Mouse (Mus musculus) gastrocnemius, postnatal 4 days (tissue): ENCODE data around the gene Adgrd1. TPM values are rescaled to one million over a fixed set of nuclear protein-coding genes. Genes with fewer than 3 reads are reported as not detected.

Experiments used
- DNase-seq, 2 experiments: peaks; one replicate each; pipeline ENCODE4 v3.0.0; 2021 to 2022; ENCODE audit warnings: low spot score in 2 of 2, mixed read lengths in 2 of 2
- total RNA-seq, 2 experiments: library from RNA; stranded (reverse); gene quantifications; 2 replicates each; pipeline ENCODE4 v1.2.3; 2021

The Adgrd1 gene
- total RNA-seq, 2 experiments from 2014 or later, result 14.9 to 17.3 TPM

GRCm38 (mm10) chr5:129243120-129243519 is 146.6 kb downstream of the Adgrd1 start:
- DNase-seq, result no peak

DNA sequence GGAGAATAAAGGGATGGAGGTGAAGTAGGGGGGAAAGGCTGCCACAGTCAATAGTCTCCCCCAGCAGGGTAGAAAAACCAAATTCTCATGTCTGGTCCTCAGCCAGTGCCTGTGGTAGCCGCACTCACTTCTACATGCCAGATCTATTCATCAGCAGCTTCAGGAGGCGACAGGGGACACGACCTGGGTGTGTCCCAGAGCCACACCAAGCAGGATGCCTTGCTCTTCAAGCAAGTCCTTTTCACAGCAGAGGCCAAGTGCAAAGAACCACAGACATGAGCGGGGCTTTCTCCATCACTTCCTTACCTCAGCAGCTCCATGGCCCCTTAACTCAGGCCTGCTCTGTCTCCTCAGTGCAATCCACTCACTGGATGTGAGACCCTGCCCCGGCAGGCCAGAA is 147.8 kb downstream of the Adgrd1 start:
- no peak for DNase-seq

- DNase-seq, result no peak
Observed at GRCm38 (mm10) chr5:129249080-129249479, 152.5 kb downstream of the Adgrd1 start.

Other genes with a start within 250 kb of the Adgrd1 start
- gene Rimbp2, start 143.3 kb upstream of the Adgrd1 start, total RNA-seq, result under 1 TPM; 0.20 to 0.21 TPM
- 10 to 100 TPM; 24.5 to 29.0 TPM for gene Stx2, start 88.2 kb upstream of the Adgrd1 start, total RNA-seq
- 100 to 1,000 TPM; 105 to 111 TPM for gene Ran, start 76.7 kb upstream of the Adgrd1 start, total RNA-seq